Mouse (Mus musculus): ENCODE data around the gene Bsnd.

The Bsnd gene
- long read RNA-seq, experiment 1: 0 reads
- long read RNA-seq, experiment 2: 0 reads

- intact Hi-C loops (cut with DNase I): no loop called here
These were observed at the start of gene Bsnd for GRCm38 (mm10) chr4:106492116-106492515. Gene Bsnd, minus strand, starts transcription at chr4:106492283.

GRCm38 (mm10) chr4:106541491-106541890 is 49.4 kb upstream of the Bsnd start:
- intact Hi-C loops (cut with DNase I): no loop called here

GRCm38 (mm10) chr4:106539756-106540155 is 47.7 kb upstream of the Bsnd start:
- intact Hi-C loops (cut with DNase I): no loop called here

DNA sequence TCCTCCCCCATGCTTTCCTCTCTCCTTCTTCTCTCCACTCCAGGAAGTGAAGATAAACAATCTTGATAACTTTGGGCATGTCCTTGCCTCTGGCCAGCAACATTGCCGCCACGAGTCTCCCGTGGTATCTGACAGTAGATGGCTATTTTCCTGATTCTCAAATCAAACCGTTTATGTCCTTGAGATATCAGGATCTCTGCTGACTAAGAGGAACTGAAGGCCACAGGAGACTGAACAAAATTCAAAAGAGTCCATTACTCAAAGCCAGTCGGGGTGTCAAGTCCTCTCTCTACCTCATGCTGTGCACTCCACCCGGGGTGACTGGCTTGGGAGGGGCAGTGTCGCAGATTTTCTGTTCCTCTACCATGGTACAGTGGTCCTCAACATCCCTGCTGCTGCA is 42.2 kb upstream of the Bsnd start:
- intact Hi-C loops (cut with DNase I): loop anchor here (5.0 kb wide), 1 partner anchor 38 kb away; no protein-coding TSS in a partner anchor

DNA sequence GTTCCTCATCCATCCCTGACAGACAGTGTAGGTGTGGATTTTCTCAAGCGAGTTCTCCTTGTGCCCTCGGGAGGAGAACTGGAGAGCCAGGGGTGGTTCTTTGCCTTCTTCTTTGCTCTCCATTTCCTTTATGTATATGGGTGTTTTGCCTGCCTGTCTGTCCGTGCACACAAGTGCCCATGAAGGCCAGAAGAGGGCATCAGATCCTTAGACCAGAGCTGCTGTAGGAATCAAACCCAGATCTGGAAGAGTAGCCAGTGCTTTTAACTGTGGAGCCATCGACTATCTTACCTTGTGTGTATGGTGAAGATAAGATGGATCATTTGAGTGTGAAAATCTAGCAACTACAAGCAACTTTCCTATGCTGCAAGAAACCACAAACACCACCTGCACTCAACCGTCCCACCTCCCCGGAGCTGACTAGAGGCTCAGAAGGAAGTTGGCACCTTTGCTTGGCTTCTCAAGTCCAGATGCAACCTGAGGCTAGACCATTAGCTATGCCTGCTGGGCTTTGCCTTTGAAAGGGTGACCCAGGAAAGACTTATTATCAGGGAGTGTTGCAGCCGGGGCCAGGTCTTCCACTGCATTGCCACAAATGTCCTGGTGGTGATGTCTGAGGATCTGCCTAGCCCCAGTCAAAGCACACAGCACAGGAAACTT is 41.5 kb upstream of the Bsnd start:
- intact Hi-C loops (cut with DNase I): loop anchor here (5.0 kb wide), 1 partner anchor 39 kb away; no protein-coding TSS in a partner anchor

DNA sequence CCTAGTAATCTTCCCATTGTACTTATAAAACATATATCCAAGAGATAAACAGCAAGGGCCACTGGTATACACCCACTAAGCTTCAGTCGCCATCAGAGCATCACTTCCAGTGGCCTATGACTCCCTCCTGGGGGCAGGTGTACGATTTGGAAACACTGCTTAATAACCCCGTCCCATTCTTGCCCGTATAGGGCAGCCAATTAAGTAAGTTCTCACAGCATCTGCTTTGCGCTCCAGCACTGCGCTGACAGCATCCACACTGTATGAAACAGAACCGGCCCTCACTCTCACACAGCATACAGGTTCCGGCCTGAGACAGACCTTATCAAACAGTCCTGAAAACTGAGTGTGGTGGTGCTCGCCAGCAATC is 38.0 kb upstream of the Bsnd start:
- intact Hi-C loops (cut with DNase I): loop anchor here (5.0 kb wide), 1 partner anchor 42 kb away; no protein-coding TSS in a partner anchor

GRCm38 (mm10) chr4:106529375-106530112 is 37.5 kb upstream of the Bsnd start:
- intact Hi-C loops (cut with DNase I): loop anchor here (1.0 to 5.0 kb wide), 2 partner anchors 43 to 55 kb away; no protein-coding TSS in a partner anchor

DNA sequence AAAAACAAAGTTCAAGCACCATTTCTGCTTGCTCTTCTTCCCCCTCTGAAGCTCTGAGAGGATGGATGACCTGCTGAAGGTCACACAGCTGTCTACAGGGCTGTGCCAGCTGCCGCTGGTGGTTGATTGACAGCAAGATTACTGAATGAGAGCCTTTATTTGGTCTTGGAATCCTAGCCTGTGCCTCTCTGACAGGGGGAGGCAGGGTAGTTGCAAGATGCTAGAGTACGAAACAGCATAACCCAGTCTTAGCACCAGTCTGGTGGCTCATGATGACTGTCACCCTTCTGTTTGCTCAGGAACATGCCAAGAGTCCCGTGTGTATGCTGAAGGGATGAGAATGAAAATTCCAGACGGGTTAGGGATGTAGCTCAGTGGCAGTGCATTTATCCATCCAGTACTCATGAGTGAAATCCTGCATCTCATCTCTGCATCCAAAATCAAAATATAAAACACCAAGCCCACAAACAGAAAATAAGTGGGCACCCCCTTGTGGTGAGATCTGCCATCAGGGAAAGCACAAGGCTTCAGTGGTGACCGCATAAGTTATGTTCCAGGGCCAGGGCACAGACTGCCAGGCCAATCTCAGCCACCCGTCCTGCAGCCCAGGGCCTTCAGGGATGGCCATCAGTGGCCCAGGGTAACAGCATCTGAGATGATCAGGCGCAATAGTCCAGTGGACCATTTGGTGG is 35.9 kb upstream of the Bsnd start:
- intact Hi-C loops (cut with DNase I): no loop called here

- intact Hi-C loops (cut with DNase I): no loop called here
These were observed 32.9 kb upstream of the Bsnd start for GRCm38 (mm10) chr4:106525001-106525400.

DNA sequence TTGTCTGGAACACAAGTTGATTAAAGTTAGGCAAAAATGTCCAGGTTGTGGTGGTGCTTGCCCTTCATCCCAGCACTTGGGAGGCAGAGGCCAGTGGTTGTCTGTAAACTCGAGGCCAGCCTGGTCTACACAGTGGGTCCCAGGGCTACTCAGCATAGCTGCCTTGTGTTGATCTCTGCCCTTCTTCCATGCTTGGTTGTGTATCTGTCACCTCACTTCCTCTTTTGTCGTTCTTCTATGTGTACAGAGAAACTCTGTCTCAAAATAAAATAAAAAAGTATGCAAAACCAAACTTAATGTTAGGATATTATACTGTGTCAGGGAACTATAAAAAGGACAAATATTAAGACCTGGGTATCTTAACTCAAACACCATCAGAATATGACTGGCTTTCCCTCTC is 32.0 kb upstream of the Bsnd start:
- intact Hi-C loops (cut with DNase I): no loop called here

DNA sequence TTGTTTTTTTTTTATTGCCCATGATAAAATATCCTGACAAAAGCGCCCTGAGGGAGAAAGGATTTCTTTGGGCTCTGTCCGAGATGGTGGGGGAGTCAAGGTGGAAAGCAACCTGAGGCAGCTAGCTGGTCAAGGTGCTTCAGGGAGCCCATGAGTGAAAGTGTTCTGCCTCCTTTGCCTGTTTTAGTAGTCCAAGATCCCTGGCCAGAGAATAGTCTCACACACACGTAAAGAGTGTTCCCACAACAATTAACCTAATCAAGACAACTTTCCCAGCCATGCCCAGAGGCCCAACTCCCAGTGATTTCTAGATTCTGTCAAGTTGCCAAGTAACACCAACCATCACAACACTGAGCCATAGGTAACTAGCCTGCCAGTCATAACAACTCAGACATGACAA is 30.5 kb upstream of the Bsnd start:
- intact Hi-C loops (cut with DNase I): no loop called here

DNA sequence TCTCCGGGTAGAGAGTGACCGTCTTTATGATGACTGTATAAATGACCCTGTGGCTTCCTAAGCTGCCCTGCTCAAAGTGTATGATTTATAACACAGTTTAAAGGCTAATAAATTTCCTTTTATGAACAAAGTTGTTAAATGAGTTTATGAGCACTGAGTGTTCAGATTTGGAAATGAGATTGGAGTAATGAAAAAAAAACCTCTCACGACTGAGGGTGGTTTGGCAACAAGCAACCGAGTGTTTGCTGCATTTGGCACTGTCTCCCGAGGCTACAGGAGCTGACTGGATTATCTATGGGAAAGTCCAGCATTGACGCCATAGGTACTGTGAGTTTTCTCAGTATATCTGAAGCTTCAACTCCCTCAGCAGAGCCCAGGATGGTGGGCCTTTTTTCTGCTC is 22.5 kb upstream of the Bsnd start:
- intact Hi-C loops (cut with DNase I): no loop called here

GRCm38 (mm10) chr4:106509888-106510287 is 17.8 kb upstream of the Bsnd start:
- intact Hi-C loops (cut with DNase I): no loop called here

DNA sequence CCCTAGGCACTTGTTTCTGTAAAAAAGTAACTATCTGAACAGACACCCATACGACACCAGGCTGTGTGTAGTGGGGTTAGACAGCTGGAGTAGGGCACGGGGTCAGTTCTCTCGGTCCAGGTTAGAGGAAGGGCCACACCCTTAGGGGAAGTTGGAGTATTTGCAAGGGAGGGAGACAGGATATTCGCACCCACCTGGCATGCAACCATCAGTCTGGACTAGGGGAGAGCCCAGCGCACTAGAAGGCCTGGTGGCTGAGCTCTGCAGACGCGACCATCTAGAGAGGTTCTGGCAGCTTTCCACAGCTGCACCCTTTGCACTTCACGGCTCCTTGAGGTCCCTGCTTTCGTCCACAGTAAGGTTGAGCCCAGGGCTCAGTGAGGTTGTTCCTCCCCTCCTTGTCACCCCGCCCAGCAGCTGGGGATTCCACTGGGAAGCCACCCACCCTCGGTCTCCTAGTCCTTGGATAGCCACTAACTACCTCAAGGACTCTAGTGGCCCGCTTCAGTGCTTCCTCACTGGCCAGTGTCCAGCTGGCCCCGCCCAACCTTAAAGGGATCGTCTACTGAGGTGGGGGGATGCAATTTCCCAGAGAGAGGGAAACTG is 13.5 kb upstream of the Bsnd start:
- intact Hi-C loops (cut with DNase I): no loop called here

DNA sequence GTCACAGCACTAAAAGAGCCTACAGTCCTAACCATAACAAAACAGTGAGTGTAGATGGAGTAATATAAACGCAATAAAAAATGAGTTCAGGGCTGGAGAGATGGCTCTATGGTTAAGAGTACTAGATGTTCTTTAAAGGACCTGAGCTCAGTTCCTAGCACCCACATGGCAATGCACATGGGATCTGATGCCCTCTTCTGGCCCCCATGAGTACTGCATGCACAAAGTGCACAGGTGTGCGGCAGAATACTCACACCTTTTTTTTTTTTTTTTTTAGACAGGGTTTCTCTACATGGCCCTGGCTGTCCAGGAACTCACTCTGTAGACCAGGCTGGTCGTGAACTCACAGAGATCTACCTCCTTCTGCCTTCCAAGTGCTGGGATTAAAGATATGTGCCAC is 11.5 kb upstream of the Bsnd start:
- intact Hi-C loops (cut with DNase I): no loop called here

DNA sequence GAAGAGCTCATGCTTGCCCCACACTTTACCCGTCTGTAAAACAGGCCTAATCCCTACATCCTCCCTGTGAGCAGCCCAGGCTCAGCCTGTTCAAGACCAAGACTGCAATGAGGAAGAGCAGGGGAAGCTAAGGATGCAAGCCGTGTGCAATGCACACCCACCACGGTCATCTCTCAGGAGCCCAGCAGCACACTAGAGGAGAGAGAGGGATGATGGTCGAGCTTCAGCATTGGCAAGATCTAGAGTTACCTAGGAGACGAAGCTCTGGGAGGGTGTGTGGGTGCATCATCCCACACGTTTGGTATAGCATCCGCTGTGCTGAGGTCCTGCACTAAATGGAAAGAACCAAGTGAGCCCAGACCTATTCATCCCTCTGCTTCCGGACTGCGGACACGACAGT is 8.0 kb upstream of the Bsnd start:
- intact Hi-C loops (cut with DNase I): no loop called here

DNA sequence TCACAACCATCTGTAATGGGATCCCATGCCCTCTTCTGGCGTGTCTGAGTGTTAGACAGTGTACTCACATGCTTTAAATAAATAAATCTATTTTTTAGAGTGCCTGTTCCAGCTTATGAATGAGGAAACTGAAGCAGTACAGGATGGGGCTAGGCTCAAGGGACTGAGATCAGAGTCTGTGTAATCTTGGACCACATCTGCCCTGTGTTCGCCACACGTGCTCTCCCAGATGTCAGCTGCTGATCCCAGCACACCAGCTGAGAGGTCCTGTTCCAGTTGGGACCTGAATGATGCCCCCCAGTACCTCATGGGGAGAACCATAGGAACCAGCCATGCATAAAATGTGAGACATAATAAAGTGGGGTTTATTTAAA is 6.4 kb upstream of the Bsnd start:
- intact Hi-C loops (cut with DNase I): no loop called here

- intact Hi-C loops (cut with DNase I): no loop called here
These were observed 5.8 kb upstream of the Bsnd start for GRCm38 (mm10) chr4:106497776-106498470.

- intact Hi-C loops (cut with DNase I): no loop called here
These were observed 4.8 kb upstream of the Bsnd start for GRCm38 (mm10) chr4:106496833-106497232.

DNA sequence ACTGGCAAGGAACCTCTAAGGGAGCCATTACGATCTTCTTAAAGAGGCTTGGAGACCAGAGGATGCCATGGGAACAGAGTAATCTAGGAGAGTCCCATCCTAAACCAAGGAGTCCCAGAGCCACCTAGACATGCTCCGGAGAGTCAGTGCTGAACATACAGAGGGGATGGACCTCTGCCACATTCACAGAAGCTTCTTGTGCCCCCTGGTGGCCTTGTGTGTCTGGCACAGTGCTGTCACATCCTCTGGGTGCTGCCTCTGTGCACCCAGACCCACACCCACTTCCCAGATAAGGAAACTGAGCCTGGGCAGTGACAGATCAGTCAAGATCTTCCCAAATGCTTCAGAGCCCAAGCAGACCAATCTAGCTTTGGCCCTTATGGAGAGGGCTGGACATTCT is 1.6 kb upstream of the Bsnd start:
- intact Hi-C loops (cut with DNase I): no loop called here

GRCm38 (mm10) chr4:106490620-106491019 is 1.5 kb downstream of the Bsnd start:
- intact Hi-C loops (cut with DNase I): no loop called here
